Mouse (Mus musculus) liver, postnatal 0 days (tissue): ENCODE measurements around the gene 1190007I07Rik.

Experiments
- CTCF ChIP-seq: sonication (generic); IDR thresholded peaks from 2 replicates; pipeline ENCODE4 v1.5.1; 2016; ENCODE audit warnings: antibody characterized with exemption, low read depth
- EP300 ChIP-seq: IDR thresholded peaks from 2 replicates; pipeline ENCODE4 v1.6.1; 2016; ENCODE audit warnings: antibody characterized with exemption, low read depth, mild to moderate bottlenecking

GRCm38 (mm10) chr10:82632496-82633280 is 9.7 kb upstream of the 1190007I07Rik start:
- TF ChIP-seq CTCF (no peak), EP300 (no peak)
